Comparison of ENCODE assay signal across 26 mouse cellular contexts in genomic region chr3:65534488-65534887, GRCm38 (mm10). TPM values are rescaled to one million over a fixed set of nuclear protein-coding genes. Genes with fewer than 3 reads are reported as not detected.
DNase-seq lines count a peak whose midpoint lies in the region; ATAC-seq and TF ChIP-seq lines count a peak whose summit lies in the region.
"Had no signal": no experiment of that assay in that cellular context is flagged by ENCODE, and none has a peak within 500 bp of the region (broad histone marks: within the 10 kb centered on the region; RNA-seq: fewer than 3 reads in every experiment).

No protein-coding gene starts in this region.

- no peak for TF ChIP-seq CTCF in gastrocnemius, adult 2 months (IDR thresholded peaks at IDR 0.05)
- no peak for TF ChIP-seq CTCF in hindbrain, postnatal 0 days (IDR thresholded peaks at IDR 0.05; ENCODE audit: low read depth)

- H3K27ac ChIP-seq in gastrocnemius, adult 2 months, result no peak overlapping the region
- H3K27ac ChIP-seq in hindbrain, postnatal 0 days, result no peak overlapping the region
- no peak overlapping the region for H3K27ac ChIP-seq in hindbrain, embryonic 11.5 days (ENCODE audit: low read depth, low read length)
- H3K27ac ChIP-seq in neural tube, embryonic 12.5 days, result no peak overlapping the region
- H3K27ac ChIP-seq: embryonic facial prominence, embryonic 12.5 days; heart, adult 2 months; left cerebral cortex, adult 2 months; limb, embryonic 12.5 days; liver, embryonic 15.5 days; lung, embryonic 15.5 days; macrophage had no signal

- H3K4me1 ChIP-seq in hindbrain, postnatal 0 days (ENCODE audit: insufficient read depth, low read length), result peaks cover 3% of the 10 kb centered on the region; the same call in 1 of the 2 replicates
- H3K4me1 ChIP-seq in hindbrain, embryonic 11.5 days (replicated peaks; ENCODE audit: control insufficient read depth, insufficient read depth, low read length), result no peaks in the 10 kb centered on the region
- peaks cover 9% of the 10 kb centered on the region for H3K4me1 ChIP-seq in neural tube, embryonic 12.5 days

- no peak for ATAC-seq in hindbrain, postnatal 0 days
- no peak for ATAC-seq in hindbrain, embryonic 11.5 days (ENCODE audit: low FRiP score)
- no peak for ATAC-seq in neural tube, embryonic 12.5 days (ENCODE audit: low FRiP score, low read depth)
- ATAC-seq: CD4-positive, CD25-positive, alpha-beta regulatory T cell, adult 4 months had no signal

- H3K9me3 ChIP-seq in hindbrain, postnatal 0 days (ENCODE audit: low read length), result no peaks in the 10 kb centered on the region
- no peaks in the 10 kb centered on the region for H3K9me3 ChIP-seq in hindbrain, embryonic 11.5 days (ENCODE audit: control insufficient read depth, low read length)
- no peaks in the 10 kb centered on the region for H3K9me3 ChIP-seq in neural tube, embryonic 12.5 days
- H3K9me3 ChIP-seq: embryonic facial prominence, embryonic 12.5 days; heart, embryonic 12.5 days; limb, embryonic 12.5 days; liver, embryonic 15.5 days; lung, embryonic 15.5 days had no signal

- 51% methylated on average over 2 of the region's 2 CpGs for WGBS in hindbrain, postnatal 0 days
- WGBS in hindbrain, embryonic 11.5 days, result 64% methylated on average over 2 of the region's 2 CpGs
- WGBS in neural tube, embryonic 12.5 days, result 51% methylated on average over 2 of the region's 2 CpGs

- H3K36me3 ChIP-seq in hindbrain, postnatal 0 days (ENCODE audit: insufficient read depth, low read length), result no peaks in the 10 kb centered on the region
- H3K36me3 ChIP-seq in hindbrain, embryonic 11.5 days (ENCODE audit: control insufficient read depth, insufficient read depth, low read length), result no peaks in the 10 kb centered on the region
- H3K36me3 ChIP-seq in neural tube, embryonic 12.5 days, result peaks cover 9% of the 10 kb centered on the region; the same call in 1 of the 2 replicates

- peak overlapping the region; percentile 44 for H3K4me3 ChIP-seq in gastrocnemius, adult 2 months
- no peak overlapping the region for H3K4me3 ChIP-seq in hindbrain, postnatal 0 days (ENCODE audit: low read length)
- no peak overlapping the region for H3K4me3 ChIP-seq in hindbrain, embryonic 11.5 days (ENCODE audit: low read depth, low read length)
- H3K4me3 ChIP-seq in neural tube, embryonic 12.5 days, result no peak overlapping the region
- H3K4me3 ChIP-seq: embryonic facial prominence, embryonic 12.5 days; heart, adult 2 months; heart, embryonic 12.5 days; left cerebral cortex, adult 2 months; limb, embryonic 12.5 days; liver, embryonic 15.5 days; lung, embryonic 15.5 days had no signal

- no peak for DNase-seq in gastrocnemius, adult 2 months
- DNase-seq in gastrocnemius, postnatal 4 days (ENCODE audit: low spot score in 2 of 2), result no peak
- DNase-seq in hindbrain, postnatal 0 days (ENCODE audit: low spot score), result no peak
- no peak for DNase-seq in hindbrain, embryonic 11.5 days (ENCODE audit: low spot score)
- no peak for DNase-seq in neural tube, embryonic 10.5 days (ENCODE audit: extremely low spot score, low spot score)
- no peak for DNase-seq in right cerebral cortex, postnatal 36 days (ENCODE audit: low spot score in 2 of 2)
- DNase-seq: adrenal gland, postnatal 25 days; cerebellum, adult 11-12 months; cerebellum, adult 9-11 months; embryo, embryonic 11 days; gastrocnemius, postnatal 36 days; heart, adult 2 months; heart, postnatal 10 days; kidney, adult 11 months; kidney, postnatal 14 days; midbrain, embryonic 14.5 days; thymus, postnatal 14 days had no signal

- no peaks in the 10 kb centered on the region for H3K27me3 ChIP-seq in hindbrain, postnatal 0 days (ENCODE audit: insufficient read depth, low read length)
- H3K27me3 ChIP-seq in hindbrain, embryonic 11.5 days (ENCODE audit: control insufficient read depth, insufficient read depth, low read length), result no peaks in the 10 kb centered on the region
- no peaks in the 10 kb centered on the region for H3K27me3 ChIP-seq in neural tube, embryonic 12.5 days (replicated peaks)
- H3K27me3 ChIP-seq: embryonic facial prominence, embryonic 12.5 days; heart, embryonic 12.5 days; limb, embryonic 12.5 days; lung, embryonic 15.5 days had no signal

- H3K4me2 ChIP-seq in hindbrain, postnatal 0 days (ENCODE audit: low read depth, low read length), result peak overlapping the region; percentile 38; the same call in 1 of the 2 replicates
- no peak overlapping the region for H3K4me2 ChIP-seq in hindbrain, embryonic 11.5 days (replicated peaks; ENCODE audit: low read depth, low read length)
- H3K4me2 ChIP-seq in neural tube, embryonic 12.5 days (replicated peaks), result 0 out of 2 replicates have a peak overlapping the region, but pooled peaks have one; percentile 1
- H3K4me2 ChIP-seq: embryonic facial prominence, embryonic 12.5 days; heart, embryonic 12.5 days; limb, embryonic 12.5 days; liver, embryonic 15.5 days; lung, embryonic 15.5 days had no signal

- intact Hi-C loops in gastrocnemius, adult 2 months (cut with DNase I), result no loop called here

- H3K9ac ChIP-seq in hindbrain, postnatal 0 days (replicated peaks; ENCODE audit: low read length), result no peak overlapping the region
- no peak overlapping the region for H3K9ac ChIP-seq in hindbrain, embryonic 11.5 days (ENCODE audit: low read depth, low read length)
- no peak overlapping the region for H3K9ac ChIP-seq in neural tube, embryonic 12.5 days
- H3K9ac ChIP-seq: embryonic facial prominence, embryonic 12.5 days; heart, embryonic 12.5 days; limb, embryonic 12.5 days; liver, embryonic 15.5 days; lung, embryonic 15.5 days had no signal

RNA-seq across cellular contexts. Expression of gene Tiparp, which starts 6.3 kb away (rescaled TPM):
- total RNA-seq in gastrocnemius, adult 2 months (2021), result 10 to 100 TPM; 10.1 to 24.8 TPM
- 10 to 100 TPM; 11.5 to 12.6 TPM for total RNA-seq in gastrocnemius, postnatal 4 days (2021)
- 21.6 and 23.7 TPM in 2 replicates for total RNA-seq in hindbrain, postnatal 0 days (2014; rRNA removed)
- 21.6 and 22.0 TPM in 2 replicates for polyA plus RNA-seq in hindbrain, postnatal 0 days (2015; fragmentation: Nextera tagmentation; extraction: Ambion mirVana)
- polyA plus RNA-seq in hindbrain, embryonic 11.5 days (2014; fragmentation: Nextera tagmentation; extraction: Ambion mirVana), result 41.1 and 41.2 TPM in 2 replicates
- polyA plus RNA-seq in neural tube, embryonic 12.5 days (2016; fragmentation: Nextera tagmentation; extraction: Ambion mirVana), result 35.5 and 35.9 TPM in 2 replicates
